Mouse (Mus musculus): ENCODE results near the gene Gm6525.

The Gm6525 gene

DNA sequence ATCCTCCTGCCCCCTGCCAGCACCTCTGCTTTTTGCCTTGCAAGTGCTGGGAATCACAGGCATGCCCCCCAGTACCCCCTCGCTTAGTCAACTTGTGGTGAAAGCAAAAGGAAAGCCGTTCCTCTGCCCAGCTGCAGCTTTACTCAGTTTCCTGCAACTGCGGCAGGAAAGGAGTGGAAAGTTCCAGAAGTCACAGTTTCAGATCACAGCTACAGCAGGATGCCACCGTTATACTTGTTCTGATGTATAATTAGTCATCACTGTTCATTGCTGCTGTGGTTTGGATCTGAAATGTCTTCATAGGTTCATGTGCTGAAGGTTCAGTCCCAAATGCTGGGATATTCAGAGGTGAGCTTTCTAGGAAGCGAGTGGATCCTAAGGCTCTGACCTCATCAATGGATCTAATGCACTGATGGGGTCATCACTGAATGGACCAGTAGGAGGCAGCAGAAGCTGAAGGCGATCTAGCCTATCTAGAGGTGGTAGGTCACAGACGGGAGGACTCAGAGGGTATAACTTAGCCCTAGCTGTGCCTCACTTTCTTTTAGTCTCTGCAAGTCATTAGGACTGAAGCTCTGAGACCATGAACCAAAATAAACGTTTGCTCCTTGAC, 4.4 kb upstream of the Gm6525 start:
- in situ Hi-C loops (cut with MboI, MseI): loop anchor here (10.0 kb wide), 2 partner anchors 635 to 1115 kb away; partner anchors contain the start of gene Plrg1

DNA sequence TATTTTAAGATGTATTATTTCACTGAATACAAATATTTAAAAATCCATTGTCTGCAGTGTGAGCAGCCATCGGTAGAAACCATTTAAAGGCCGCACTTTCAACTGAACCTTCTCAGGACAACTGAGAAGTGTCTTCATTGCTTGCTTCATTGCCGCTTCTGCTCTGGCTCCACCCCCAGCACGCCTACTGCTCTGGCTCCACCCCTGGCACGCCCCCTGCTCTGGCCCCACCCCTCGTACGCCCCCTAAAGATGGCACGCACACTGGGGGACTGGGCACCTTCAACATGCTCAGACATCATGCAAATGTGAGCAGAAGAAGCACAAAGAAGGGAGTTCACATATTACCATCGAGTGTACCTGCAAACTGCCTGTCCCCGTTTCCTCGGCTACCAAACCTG, 1.5 kb upstream of the Gm6525 start:
- in situ Hi-C loops (cut with MboI, MseI): loop anchor here (10.0 kb wide), 1 partner anchor 632 kb away; no protein-coding TSS in a partner anchor

DNA sequence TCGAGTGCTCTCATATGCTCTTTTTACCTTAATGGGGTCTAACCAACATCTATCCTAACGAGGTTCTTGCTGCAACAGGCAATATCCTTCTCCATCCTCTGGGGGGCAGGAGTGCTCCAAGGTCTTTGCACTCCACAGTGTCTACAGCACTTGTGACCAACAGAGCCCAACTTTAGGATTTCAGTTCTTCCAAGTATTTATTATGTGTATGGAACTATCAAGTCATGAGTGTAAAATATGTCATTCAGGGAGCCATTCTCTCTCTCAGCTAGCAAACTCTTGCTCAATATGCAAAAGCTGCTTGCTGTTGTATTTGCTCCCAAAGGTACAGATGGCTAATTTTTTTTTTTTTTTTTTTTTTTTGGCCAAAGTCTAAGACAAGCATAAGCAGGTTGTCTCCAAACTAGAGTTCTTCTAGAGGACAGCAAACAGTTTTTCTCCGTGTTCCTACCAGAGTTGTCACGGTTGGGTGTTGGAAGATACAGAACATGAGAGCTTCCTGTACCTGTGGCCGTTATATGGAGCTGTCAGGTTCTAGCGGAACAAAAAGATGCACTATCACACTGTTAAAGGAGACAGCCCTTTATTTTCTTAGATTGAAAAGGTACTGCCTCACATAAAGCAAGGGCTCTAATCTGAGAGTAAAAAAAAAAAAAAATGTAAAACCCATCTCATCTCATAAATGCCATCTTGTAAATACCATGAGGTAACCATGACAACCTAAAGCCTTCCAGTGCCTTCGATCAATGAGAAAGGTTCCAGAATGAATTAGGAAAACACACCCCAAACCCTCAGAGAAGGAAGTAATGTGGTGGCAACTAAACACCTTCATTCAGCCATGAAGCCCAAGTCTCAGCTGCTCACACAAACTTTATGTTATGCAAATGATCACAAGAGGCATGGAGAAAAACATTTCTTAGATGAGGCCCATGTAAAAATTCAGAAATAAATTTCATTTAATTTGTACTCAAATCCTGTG, 1.7 kb downstream of the Gm6525 start:
- in situ Hi-C loops (cut with MboI, MseI): loop anchor here (5.0 to 10.0 kb wide), 2 partner anchors 137 to 629 kb away; no protein-coding TSS in a partner anchor

DNA sequence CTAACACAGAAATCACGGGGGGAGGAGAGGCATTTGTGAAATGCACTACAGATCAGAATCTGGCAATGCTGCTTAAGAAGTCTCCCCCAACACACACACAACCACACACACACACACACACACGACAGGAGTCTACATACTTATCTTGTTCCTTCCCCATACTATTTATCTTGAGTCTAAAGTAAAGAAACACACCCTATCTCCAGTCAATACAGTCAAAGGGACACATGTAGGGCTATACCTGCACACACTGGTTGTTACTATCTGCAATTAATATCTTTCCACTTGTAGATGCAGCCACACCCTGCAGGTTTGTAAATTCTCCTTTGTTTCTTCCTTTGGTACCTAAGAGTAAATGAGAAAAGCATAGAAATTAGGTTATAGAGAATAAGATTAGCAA, 3.9 kb downstream of the Gm6525 start:
- in situ Hi-C loops (cut with MboI, MseI): loop anchor here (5.0 to 10.0 kb wide), 2 partner anchors 134 to 627 kb away; no protein-coding TSS in a partner anchor

DNA sequence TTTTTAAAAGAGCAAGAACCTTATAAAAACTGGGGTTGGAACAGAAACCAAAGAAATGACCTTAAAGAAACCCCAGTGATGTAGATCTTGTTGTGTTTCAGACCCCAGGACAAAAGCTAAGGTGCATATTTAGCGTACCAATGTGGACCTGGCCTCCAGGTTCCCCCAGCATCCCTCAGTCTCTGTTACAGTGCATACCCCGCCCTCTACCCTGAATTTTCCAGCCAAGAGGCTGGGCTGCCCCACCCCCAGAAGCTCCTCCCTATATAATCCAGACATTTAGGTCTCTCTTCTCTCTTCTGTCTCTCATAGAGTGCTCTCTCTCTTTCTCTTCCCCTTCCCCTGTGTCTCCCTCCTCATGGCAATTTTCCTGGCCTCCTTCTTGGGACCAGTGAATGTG, 6.4 kb downstream of the Gm6525 start:
- in situ Hi-C loops (cut with MboI, MseI): no loop called here

DNA sequence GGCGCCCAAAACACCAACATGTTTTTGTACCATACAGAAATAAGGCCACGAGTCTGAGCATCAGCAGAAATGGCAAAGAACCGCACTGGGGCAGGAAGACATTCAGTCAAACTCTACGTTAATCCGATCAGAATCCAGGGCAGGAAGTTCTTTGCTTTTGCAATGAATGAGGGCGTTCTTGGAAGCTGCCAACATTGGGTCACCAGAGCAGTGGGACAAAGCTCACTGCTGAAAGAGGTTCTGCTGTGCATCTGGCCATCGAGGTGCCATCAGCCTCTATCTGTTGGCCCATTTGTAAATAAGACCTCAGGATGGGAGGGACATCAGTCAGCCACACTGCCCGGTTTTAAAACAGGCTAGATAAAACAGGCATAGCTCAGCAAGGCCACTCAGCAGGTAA, 7.2 kb downstream of the Gm6525 start:
- in situ Hi-C loops (cut with MboI, MseI): no loop called here

DNA sequence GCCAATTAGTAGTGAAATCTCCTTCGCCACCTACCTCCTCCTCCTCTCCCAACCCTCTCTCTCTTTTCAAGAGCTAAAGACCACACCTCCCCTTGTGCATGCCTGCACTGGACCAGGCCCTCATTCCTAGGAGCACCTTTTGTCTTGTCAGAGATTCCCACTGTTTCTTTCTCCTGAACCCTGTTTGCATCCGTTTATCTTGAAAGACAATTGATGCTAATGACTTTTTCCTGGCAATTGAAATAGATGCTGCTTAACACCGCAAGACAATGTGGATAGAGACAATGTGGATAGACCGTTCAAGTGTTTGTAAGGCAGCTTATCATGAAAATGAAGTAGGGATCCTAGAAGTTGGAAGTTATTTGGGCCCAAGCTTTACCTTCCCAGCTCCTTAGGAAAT, 7.8 kb downstream of the Gm6525 start:
- in situ Hi-C loops (cut with MboI, MseI): no loop called here

DNA sequence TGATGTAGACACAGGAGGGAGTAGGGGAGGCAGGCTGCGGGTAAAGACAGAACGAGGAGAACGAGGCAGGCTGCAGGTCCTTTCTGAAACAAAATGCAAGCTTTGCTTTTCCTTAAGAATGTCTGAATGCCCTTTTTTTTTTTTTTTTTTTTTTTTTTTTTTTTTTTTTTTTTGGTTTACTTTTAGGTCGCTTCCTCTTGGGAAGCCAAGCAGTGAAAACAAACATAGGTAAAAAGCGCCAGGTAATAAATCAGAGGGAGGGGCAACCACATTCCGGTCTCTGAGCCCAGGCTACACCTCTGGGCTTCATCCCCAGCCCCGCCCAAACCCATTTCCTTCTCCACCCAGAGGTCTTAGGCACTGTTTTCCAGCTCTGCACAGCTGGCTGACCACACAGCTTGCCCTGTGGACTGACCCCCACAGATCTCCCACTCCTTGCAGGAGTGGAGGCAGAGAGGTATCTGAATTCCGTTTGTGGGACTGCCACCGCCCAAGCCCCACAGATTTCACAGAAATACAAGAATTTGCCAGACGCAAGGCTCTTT, 15.8 kb downstream of the Gm6525 start:
- in situ Hi-C loops (cut with MboI, MseI): no loop called here

DNA sequence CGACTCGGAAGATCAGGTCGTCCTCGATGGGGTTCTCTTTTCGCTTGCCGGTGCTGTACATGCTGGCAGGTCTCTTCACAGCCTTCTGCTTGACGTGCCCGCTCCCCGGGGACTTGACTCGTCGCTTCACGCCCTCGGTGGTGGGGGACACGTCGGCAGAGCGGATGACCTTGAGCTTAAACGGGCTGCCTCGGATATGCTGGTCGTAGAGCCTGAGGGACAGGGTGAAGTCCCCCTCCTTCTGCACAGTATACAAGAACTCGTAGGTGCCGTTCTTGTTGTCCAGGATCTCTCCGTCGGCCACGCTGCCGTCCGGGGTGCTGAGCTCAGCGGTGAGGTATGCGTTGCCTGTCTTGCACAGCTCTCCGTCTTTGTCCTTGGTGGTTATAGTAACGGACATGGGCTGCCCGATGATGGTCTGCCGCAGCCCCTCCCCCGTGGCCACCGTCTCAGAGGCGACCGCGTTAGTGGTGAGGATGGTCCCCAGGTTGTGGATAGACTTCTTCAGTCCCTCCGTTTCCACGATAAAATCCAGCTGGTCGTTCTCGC, 16.7 kb downstream of the Gm6525 start:
- in situ Hi-C loops (cut with MboI, MseI): no loop called here

DNA sequence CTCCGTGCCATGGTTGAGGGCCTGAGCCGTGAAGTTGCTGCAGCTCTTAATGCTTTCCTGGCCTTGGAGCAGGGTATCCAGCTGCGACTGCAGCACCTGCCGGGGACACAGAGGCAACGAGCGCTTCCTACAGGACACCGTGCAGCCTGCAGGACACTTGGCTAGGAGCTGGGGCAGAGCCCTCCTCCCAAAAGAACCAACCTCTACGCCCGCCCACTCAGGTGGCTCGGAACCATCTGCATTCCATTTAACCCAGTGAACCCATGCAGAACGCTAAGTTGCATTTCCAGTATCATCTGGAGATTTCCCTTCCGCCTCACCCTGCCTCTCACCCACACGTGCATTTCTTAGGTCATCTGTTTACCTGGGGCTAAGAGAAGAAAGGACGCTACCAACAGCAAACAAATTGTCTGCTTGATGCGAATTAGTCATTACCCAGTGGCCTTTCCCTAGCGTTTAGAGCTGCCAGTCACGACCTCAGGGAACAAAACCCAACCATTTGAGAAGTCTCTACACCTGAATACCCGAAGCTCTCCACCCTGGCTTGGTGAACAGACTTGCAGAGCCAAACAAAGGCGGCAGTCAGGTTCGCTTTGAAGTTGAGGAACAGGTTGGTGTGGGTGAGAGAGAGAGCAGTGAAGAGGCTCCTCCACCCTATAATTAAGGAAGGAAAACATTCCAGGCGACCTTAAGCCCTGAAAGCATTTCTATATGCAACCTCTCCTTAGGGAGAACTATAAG, 17.4 kb downstream of the Gm6525 start:
- in situ Hi-C loops (cut with MboI, MseI): no loop called here

DNA sequence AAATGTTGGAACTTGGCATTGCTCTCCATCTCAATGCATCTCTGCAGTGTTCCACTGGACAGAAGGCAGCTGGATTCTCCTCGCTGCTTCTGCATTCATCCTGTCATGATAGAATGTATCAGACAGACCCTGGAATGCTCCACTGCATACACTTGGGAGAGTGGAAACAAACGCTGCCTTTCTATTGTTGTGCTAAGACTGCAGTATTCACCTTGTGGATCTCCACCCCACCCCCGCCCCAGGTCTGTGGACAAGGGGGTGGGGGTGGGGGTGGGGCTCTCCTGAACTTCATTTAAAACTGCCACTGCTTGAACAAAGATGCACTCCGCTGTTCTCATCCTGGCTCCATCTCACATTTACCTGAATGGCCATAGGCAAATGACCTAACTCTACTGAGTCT, 20.0 kb downstream of the Gm6525 start:
- in situ Hi-C loops (cut with MboI, MseI): no loop called here

DNA sequence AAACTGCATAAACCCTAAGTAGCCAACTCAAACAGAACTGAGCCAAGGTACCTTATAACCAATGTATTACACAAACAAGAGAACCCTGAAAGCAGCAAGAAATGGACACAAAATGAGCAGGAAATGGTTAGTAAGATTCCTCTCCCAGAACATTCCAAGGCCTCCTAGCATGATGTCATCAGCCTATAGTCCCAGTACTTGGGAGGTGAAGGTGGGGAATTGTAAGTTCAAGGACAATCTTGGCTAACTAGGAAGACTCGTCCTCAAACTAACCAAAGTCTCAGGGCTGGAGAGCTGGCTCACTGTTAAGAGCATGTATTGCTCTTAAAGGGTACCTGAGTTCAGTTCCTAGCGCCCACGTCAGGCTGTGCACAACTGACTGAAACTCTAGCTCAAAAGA, 24.3 kb downstream of the Gm6525 start:
- in situ Hi-C loops (cut with MboI, MseI): no loop called here

DNA sequence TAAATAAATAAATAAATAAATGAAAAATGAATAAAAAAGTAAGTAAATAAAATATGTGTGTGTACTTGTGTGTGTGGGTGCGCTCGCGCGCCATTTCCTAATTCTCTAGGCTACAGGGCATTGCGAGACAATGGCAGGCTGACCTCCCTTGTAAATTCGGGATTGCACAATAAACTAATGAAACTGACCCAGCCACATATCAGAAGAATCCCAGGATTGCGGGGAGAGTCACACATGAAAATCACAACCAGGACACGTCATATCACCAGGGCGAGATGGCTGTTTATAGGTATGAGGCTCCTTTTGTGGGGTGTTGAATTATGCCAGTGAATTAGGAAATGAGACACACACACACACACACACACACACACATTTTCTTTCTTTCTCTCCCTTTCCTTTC, 25.6 kb downstream of the Gm6525 start:
- in situ Hi-C loops (cut with MboI, MseI): no loop called here

DNA sequence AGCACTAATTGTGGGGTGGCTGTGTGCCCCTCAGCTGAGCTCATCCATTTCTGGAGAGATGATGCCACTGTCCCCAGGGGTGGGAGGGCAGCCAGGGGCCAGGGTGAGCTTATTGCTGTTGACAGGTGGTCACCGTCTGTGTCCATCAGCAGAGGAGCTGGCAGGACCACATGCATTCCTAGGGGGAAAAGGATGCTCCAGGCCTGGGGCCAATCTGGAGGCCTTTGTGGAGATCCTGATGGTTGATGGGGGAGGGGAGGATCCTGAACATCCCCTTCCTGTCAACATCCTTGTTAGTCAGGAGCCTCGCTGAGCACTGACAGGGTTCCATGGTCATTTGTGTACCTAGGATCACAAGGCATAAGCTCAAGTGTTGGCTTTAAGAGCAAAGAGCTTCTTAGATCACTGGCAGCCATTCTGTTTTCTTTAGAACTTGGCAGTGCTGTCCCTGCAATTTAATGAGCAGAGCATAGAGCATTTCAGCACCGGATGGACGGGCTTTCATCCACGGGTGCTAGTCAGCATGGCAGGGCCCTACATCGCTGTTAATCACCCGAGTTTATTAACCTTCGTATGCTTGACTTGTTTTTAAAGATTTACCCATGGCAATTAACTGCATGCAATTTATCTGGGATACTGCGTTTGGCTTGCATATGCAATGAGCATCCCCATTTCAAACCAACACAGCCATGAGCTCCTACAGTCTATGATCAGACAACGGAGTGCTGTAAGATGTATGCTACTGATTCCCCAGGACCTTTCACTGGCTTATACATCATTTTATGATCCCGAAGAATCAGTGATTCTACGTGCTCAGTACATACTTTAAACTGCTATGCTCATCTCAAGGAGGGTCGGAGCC, 26.9 kb downstream of the Gm6525 start:
- in situ Hi-C loops (cut with MboI, MseI): no loop called here

DNA sequence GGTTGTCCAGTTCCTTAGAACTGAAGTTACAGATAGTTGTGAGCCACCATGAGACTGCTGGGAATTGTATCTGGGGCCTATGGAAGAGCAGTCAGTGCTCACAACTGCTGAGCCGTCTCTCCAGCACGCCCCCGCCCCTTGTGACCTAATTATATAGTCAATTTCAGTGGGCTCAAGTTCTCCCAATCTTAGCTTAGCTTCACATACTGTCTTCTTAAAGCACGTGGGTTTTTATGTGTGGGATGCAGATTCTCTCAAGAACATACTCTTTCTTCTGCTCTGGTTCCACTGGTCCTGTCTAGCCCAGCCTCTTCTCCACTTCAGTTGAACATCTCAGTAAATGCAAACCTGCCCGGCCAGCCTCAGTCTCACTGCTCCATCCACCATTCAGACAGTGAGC, 30.7 kb downstream of the Gm6525 start:
- in situ Hi-C loops (cut with MboI, MseI): no loop called here

DNA sequence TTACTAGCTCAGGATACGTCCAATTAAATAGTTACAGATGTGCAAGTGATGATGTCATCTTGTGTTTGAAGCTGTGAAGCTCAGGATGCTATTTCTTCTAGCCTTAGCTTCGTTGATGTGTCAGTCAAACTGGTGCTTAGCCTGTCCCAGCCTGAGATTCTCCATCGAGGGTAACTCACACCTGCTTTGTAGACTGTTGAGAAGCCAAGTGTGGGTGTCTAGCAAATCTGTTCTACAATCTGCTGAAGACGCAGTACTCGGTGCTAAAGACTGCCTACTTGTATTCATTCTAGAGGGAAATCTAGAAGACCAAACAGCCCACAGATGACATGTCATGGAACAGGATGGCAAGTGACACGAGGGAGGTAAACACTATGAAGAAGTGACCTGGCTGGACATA, 31.7 kb downstream of the Gm6525 start:
- in situ Hi-C loops (cut with MboI, MseI): no loop called here

DNA sequence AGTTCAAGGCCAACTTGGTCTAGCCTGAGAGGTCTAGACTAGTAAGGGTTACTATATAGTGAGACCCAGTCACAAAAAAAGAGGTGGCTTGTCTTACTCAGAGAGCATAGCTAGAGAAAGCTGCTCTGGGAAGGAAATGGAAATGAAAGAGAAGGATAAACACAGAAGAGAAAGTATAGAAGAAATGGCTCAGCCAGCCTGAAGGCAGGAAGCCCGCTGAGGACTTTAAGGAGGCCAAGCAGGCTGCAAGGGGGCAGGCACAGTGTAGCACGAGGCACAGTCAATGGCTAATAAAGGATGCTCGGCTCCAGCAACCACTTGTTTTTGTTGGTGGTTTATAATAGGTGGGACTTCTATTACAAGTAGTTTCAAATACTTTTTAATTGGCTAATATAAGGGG, 32.2 kb downstream of the Gm6525 start:
- in situ Hi-C loops (cut with MboI, MseI): no loop called here

DNA sequence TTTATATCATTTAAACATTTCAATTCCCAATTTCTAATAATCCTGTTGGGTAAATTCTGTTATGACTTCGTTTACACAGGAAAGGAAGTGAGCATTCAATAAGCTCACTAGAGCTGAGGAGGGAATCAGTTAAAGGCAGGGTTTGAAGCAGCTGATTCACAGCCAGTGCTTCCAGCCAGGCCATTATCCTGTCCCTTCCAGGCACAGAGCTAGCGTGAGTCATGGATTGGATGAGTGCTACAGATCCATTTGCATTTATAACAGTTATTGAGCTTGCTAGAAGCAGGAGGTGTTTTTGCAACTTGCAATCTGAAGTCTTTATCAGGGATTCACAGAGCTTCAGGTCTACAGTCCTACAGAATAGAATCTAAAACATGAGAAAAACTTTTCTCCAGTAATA, 33.5 kb downstream of the Gm6525 start:
- in situ Hi-C loops (cut with MboI, MseI): no loop called here

DNA sequence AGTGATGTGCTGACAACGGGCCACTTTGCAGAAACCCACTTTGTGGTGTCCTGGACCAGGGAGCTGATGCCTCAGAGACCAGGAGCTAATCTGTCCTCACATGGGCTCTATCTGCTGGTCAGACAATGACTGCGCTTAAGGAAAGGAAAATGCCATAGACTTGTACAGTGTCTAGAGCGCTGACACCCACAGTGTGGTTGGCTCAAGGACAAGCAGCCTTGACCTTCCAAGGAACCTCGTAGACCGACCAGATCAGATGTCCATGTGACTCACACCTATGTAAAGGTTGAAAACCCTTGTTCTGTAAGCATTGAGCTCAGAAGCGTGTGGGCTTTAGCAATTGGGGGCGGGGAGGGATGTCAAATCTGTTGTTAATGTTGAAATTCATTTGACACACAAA, 34.6 kb downstream of the Gm6525 start:
- in situ Hi-C loops (cut with MboI, MseI): no loop called here

DNA sequence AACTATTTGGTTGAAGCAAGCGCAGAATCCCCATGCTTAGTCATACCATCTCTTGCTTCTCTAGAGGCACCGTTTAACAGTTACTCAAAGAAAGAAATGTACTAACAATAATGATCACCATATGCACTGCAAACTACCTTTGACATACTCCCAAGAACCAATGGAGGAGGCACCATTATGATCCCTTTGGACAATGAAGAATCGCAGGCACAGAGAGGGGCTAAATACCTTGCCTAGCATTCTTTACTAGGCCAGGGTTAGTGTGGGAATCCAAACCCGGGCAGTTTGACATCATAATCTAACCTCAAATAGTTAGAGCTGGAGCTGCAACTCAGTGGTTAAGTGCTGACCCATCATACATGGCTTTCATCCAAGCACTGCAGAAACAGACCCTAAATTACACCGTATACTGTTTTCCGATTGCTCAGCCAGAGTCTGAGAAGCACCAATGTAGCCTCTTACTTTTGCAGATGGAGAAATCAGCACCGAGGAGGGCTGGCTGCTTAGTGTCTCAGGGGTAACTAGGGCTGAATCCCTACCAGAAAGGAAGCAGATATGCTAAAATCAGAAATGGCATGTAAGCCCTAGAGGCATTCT, 35.1 kb downstream of the Gm6525 start:
- in situ Hi-C loops (cut with MboI, MseI): no loop called here
